Mouse (Mus musculus) adrenal gland, postnatal 4 days (tissue): ENCODE data around the gene Hcfc1. TPM values are rescaled to one million over a fixed set of nuclear protein-coding genes. Genes with fewer than 3 reads are reported as not detected.

Experiments used
- total RNA-seq, 2 experiments: library from RNA; stranded (reverse); gene quantifications; 2 replicates each; pipeline ENCODE4 v1.2.3; 2021

The Hcfc1 gene
- total RNA-seq, 2 experiments from 2014 or later = 93.9 to 95.8 TPM

Other genes starting within 250 kb of the Hcfc1 start
- 10 to 100 TPM; 28.9 to 29.6 TPM for gene Abcd1, start 249.8 kb downstream of the Hcfc1 start, total RNA-seq
- 1 to 10 TPM; 2.2 to 2.6 TPM for gene Plxnb3, start 209.3 kb downstream of the Hcfc1 start, total RNA-seq
- gene Srpk3, start 192.0 kb downstream of the Hcfc1 start, total RNA-seq = 1 to 10 TPM; 2.7 to 4.6 TPM
- 100 to 1,000 TPM; 296 to 313 TPM for gene Idh3g, start 179.5 kb downstream of the Hcfc1 start, total RNA-seq
- gene Ssr4, start 179.3 kb downstream of the Hcfc1 start, total RNA-seq = 100 to 1,000 TPM; 182 to 189 TPM
- 1 to 10 TPM; 8.2 to 9.8 TPM for gene Pdzd4, start 141.4 kb downstream of the Hcfc1 start, total RNA-seq
- gene Avpr2, start 74.3 kb downstream of the Hcfc1 start, total RNA-seq = under 1 TPM in 1 of 2 experiments, not detected in 1; 0.76 TPM
- gene L1cam, start 70.3 kb downstream of the Hcfc1 start, total RNA-seq = 10 to 100 TPM; 27.6 to 45.7 TPM
- gene Arhgap4, start 44.5 kb downstream of the Hcfc1 start, total RNA-seq = 10 to 100 TPM in 1 of 2 experiments, 1 to 10 TPM in 1; 6.6 to 10.1 TPM
- 100 to 1,000 TPM in 1 of 2 experiments, 10 to 100 TPM in 1; 98.4 to 104 TPM for gene Naa10, start 44.4 kb downstream of the Hcfc1 start, total RNA-seq
- gene Renbp, start 35.5 kb downstream of the Hcfc1 start, total RNA-seq = 10 to 100 TPM; 30.4 to 30.8 TPM
- gene Irak1, start 57.6 kb upstream of the Hcfc1 start, total RNA-seq = 100 to 1,000 TPM; 127 to 128 TPM
- gene Opn1mw, start 161.1 kb upstream of the Hcfc1 start, total RNA-seq = not detected
- 10 to 100 TPM; 41.1 to 45.1 TPM for gene Mecp2, start 169.0 kb upstream of the Hcfc1 start, total RNA-seq
- gene Tex28, start 201.5 kb upstream of the Hcfc1 start, total RNA-seq = not detected
- not detected for gene Tktl1, start 210.9 kb upstream of the Hcfc1 start, total RNA-seq